Mouse (Mus musculus): ENCODE results near the gene Plxna4.

Plxna4 gene

DNA sequence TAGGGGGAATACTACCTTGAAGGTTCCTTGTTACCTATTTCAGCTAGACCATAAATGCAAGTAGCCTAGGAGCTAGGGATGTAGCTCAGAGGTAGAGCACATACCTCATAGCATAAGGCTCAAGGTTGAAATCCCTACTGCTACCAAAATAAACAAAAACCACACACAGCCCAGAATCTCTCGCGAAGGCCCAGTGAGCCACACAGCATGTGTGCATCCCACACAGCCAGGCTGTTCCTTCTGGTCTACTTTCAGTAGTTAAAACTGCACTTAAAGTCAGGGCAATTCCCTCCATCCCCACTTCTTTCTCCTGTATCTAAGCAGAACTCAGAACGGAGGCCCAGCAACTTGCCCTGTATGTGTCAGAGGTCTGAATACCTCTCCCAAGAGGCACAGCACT lies 116.4 kb downstream of the Plxna4 start:
- no peak for DNase-seq

DNA sequence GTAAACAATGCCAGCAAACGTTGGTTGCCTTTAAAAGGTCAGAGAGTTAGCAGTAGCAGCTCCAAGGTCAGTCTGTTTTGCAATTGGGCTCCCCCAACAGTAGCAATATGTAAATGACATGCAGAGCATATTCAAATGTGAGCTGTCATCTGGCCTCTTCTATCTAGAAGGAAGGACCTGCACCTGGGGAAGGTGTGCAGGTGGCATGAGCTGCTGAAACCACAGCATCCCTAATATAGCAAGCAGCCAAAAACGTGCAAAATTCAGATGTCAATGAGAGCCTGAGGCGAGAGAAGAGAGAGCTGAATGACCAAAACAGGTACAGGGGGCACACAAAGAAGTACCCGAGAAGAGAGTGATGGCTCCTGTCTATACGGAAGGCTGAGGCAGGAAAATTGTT lies 118.8 kb downstream of the Plxna4 start:
- DNase-seq = no peak

GRCm38 (mm10) chr6:32465129-32465528 lies 122.9 kb downstream of the Plxna4 start:
- no peak for DNase-seq

GRCm38 (mm10) chr6:32464637-32465036 lies 123.4 kb downstream of the Plxna4 start:
- no peak for DNase-seq

DNA sequence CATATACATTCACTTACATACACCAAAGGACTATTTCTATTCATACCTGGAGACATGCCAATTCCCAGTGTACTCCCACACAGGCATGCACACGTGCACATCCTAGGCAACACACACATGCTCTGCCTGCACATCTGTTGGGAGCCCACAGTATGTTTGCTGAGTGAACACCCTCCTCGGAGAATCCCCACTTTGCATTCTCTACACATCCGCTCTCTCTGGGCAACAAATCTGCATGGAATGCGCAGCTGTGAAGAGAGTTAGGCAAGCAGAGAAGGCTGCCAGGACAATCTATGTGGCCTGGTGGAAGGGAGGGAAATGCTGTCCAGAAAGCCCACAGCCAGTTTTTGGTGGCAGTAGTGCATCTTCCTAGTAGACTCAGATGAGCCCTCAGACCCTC lies 123.9 kb downstream of the Plxna4 start:
- peak in 1 of 2 experiments; percentile 34 for DNase-seq

GRCm38 (mm10) chr6:32460400-32460799 lies 127.6 kb downstream of the Plxna4 start:
- DNase-seq = no peak

DNA sequence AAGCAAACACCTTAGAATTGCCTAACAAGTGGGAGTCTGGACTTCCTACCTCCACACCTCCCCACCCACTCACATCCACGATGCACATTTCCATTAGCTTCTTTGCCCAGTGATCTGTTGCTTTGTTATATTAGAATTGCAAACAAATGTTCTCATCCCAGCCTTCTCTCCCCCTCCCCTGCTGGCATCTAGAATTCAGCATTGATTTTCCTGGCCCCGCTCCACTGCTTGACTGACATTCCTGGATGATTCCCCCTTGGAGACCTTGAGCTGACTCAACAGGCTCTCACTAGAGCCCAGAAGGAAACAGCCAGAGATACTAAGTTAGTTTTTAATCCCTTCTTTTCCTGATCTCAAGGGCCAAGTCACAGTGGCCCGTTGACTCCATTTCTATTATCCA lies 131.4 kb downstream of the Plxna4 start:
- DNase-seq = peak; percentile 34 to 52

GRCm38 (mm10) chr6:32451851-32452250 lies 136.1 kb downstream of the Plxna4 start:
- no peak for DNase-seq

DNA sequence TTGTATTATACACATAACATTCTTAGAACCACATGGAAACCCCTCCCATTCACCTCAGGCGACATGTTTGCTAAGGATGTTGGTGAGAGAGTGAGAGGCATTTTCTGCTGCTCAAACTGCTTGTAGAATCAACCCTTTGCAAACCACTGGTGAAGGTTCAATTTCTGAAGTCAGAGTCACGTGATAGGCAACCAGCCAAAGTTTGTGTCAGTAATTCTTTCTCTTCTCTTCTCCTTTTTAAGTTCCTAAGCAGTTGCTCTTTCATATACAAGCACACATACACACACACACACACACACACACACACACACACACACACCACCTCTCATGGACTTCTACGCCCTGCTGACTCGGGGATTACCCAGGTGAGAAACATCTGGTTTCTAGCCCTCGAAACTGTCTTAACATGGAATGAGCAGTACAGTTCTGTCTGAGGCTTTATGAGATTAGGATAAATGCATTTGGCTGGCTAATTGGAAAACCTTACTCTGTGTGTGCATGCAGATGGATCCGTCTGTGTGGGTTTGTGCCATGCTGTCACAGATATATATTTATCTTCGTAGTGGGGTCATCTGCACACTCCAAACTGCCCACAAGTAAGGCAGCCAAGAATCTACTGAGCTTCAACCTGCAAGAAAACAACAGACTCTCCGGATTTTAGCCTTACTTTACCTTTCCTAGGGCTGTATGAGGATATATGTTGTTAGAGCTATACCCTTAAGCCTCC lies 138.6 kb downstream of the Plxna4 start:
- DNase-seq = no peak

GRCm38 (mm10) chr6:32448787-32449186 lies 139.2 kb downstream of the Plxna4 start:
- DNase-seq = no peak

- no peak for DNase-seq
Measured at GRCm38 (mm10) chr6:32446276-32446675, 141.7 kb downstream of the Plxna4 start.

- DNase-seq = no peak
Measured at GRCm38 (mm10) chr6:32445246-32445645, 142.7 kb downstream of the Plxna4 start.

- no peak for DNase-seq
Measured at GRCm38 (mm10) chr6:32444393-32444792, 143.6 kb downstream of the Plxna4 start.

DNA sequence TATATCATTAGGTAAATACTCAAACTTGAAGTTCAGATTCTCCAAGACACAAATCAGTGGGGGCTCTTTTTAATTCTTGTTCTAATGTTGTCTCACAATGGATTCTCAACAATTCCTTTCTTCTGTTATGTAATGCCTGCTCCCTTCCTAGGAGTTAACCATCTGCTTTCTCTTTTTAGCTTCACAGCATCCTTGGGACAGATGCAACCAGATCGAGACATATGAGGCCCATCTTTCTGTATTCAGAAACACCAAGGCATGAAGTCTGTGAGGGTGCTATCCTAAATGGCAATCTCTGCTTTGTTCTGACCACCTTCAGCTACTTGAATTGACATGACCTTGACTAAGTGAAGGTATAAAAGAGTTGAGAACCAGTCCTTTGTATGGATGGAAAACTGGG lies 144.3 kb downstream of the Plxna4 start:
- no peak for DNase-seq

- DNase-seq = no peak
Measured at GRCm38 (mm10) chr6:32439434-32439833, 148.6 kb downstream of the Plxna4 start.

GRCm38 (mm10) chr6:32437219-32437618 lies 150.8 kb downstream of the Plxna4 start:
- DNase-seq = peak in 1 of 2 experiments; percentile 12

- no peak for DNase-seq
Measured at GRCm38 (mm10) chr6:32423124-32423523, 164.9 kb downstream of the Plxna4 start.

- no peak for DNase-seq
Measured at GRCm38 (mm10) chr6:32420610-32421009, 167.4 kb downstream of the Plxna4 start.

GRCm38 (mm10) chr6:32417351-32417750 lies 170.6 kb downstream of the Plxna4 start:
- no peak for DNase-seq

GRCm38 (mm10) chr6:32411325-32411724 lies 176.7 kb downstream of the Plxna4 start:
- DNase-seq = no peak

DNA sequence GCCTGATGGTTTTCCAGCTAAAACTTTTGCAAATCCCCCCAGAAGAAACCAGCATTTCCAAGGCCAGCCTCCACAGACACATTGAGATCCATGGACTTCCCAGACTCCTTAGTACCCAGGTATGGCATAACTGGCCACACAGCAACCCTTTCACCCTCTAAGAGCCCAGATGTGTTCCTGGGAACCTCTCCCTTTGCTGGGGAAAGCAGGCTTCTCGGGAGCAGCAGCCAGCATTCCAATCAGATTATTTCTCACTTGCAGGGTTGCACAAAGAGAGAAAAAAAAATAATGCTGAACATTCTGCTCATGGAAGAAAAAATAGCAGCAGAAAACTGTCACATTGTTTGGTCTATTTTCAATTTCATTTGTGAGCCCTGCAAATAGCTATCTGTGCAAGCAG lies 178.4 kb downstream of the Plxna4 start:
- DNase-seq = no peak

GRCm38 (mm10) chr6:32407574-32408185 lies 180.3 kb downstream of the Plxna4 start:
- DNase-seq = peak; percentile 65 to 76

DNA sequence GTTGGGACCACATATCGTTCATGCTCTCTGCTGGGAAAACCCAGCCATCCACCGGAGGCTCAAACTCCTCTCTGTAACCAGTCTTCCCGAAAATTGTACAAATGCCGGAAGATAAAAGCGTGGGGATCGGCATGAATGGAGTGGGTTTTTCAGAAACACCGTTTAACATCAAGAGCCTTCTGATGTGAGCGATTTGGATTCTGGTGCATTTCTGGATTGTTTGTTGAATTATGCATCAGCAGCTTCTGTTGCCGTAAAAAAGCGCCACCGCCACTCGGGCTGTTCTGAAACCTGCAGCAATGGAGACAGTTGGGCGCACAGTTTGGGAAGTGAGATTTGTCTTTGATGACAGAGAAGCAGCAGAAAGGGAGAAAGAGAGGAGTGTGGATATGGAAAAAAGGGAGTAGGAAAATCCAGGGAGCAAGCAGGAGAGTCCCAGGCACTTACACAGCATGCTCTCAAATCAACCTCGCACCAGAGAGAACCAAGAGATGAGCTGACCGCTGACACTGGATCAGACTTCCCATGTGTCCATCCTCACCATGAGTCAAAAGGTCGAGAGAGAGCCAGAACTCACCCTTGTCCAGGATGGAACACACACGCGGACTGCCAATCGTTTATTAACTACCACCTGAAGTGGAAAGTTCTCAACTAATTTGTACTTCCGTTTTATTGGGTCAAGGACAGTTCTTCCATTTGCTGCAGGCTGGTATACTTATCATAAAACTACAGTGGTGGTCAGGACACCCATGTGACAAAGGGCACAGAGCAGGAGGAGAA lies 181.5 kb downstream of the Plxna4 start:
- no peak for DNase-seq
